Mouse (Mus musculus) kidney, postnatal 4 days (tissue): ENCODE measurements around the gene Dusp7.

ENCODE experiments used
- DNase-seq, 2 experiments: peaks; one replicate each; pipeline ENCODE4 v3.0.0; 2021; ENCODE audit warnings: mixed read lengths in 2 of 2

Gene Dusp7

DNA sequence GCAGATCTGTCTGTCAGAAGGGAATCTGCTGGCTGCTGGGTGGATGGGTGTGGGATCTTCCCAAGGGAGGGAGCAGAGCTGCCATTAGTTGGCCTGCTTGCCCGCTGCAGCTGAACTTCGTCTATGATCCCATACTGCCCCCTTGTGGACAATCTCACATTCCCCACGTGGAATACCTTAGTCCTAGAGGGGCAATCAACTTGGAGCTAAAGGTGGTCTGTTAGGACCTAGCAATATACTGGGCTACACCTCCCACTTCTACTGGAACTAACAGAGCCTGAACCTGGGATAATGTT, 53.4 kb downstream of the Dusp7 start:
- DNase-seq = peak; percentile 86 to 92
